Mouse (Mus musculus) myocyte (in vitro differentiated cells): ENCODE data around the gene Acat1. TPM values are rescaled to one million over a fixed set of nuclear protein-coding genes. Genes with fewer than 3 reads are reported as not detected.
A peak's percentile ranks its signal among the peaks of the same experiment; 100 is the strongest.

ENCODE experiments used
- H3K27me3 ChIP-seq: one replicate; pipeline ENCODE4 v1.6.1; 2011; ENCODE audit not compliant: control insufficient read depth, insufficient read depth, insufficient read length
- H3K36me3 ChIP-seq: one replicate; pipeline ENCODE4 v1.6.1; 2011; ENCODE audit not compliant: control insufficient read depth, insufficient read depth
- H3K4me2 ChIP-seq: one replicate; pipeline ENCODE4 v1.6.1; 2011; ENCODE audit warnings: low read depth, control low read depth
- H3K4me3 ChIP-seq: one replicate; pipeline ENCODE4 v1.5.1; 2011; ENCODE audit warnings: mild to moderate bottlenecking, control low read depth, moderate library complexity
- H3K79me2 ChIP-seq: one replicate; pipeline ENCODE4 v1.6.1; 2011; ENCODE audit not compliant: control insufficient read depth, insufficient read depth
- H3ac ChIP-seq: one replicate; pipeline ENCODE4 v1.6.1; 2011; ENCODE audit not compliant: control insufficient read depth, insufficient read length
- CEBPB ChIP-seq: IDR thresholded peaks from 2 replicates; pipeline ENCODE4 v1.6.1; 2011; ENCODE audit warnings: mild to moderate bottlenecking, moderate library complexity; ENCODE audit not compliant: poor library complexity, insufficient read depth, severe bottlenecking
- E2F4 ChIP-seq: IDR thresholded peaks from one replicate; pipeline ENCODE4 v1.6.1; 2011; ENCODE audit warnings: mild to moderate bottlenecking, control low read depth, moderate library complexity; ENCODE audit not compliant: insufficient read depth
- MAX ChIP-seq: IDR thresholded peaks from one replicate; pipeline ENCODE4 v1.6.1; 2011; ENCODE audit warnings: low read depth, mild to moderate bottlenecking, control low read depth
- MYOD1 ChIP-seq, 3 experiments: IDR thresholded peaks; one replicate each; pipeline ENCODE4 v1.6.1; 2011; ENCODE audit warnings: control low read depth in 2 of 3, low read depth in 2 of 3, mild to moderate bottlenecking in 2 of 3, moderate library complexity in 1 of 3; ENCODE audit not compliant: insufficient read length in 2 of 3, control insufficient read depth in 1 of 3
- MYOG ChIP-seq, 3 experiments: IDR thresholded peaks; one replicate each; pipeline ENCODE4 v1.6.1; 2011; ENCODE audit warnings: control low read depth in 2 of 3, low read depth in 2 of 3, mild to moderate bottlenecking in 2 of 3; ENCODE audit not compliant: insufficient read length in 2 of 3, control insufficient read depth in 1 of 3, insufficient read depth in 1 of 3
- POLR2A ChIP-seq: IDR thresholded peaks from one replicate; pipeline ENCODE4 v1.6.1; 2011; ENCODE audit warnings: low read depth, mild to moderate bottlenecking, control low read depth, moderate library complexity; ENCODE audit not compliant: insufficient read length
- POLR2AphosphoS2 ChIP-seq: IDR thresholded peaks from one replicate; pipeline ENCODE4 v1.6.1; 2011; ENCODE audit warnings: low read depth, control low read depth; ENCODE audit not compliant: insufficient read length
- REST ChIP-seq: IDR thresholded peaks from one replicate; pipeline ENCODE4 v1.6.1; 2011; ENCODE audit warnings: mild to moderate bottlenecking, control low read depth, moderate library complexity; ENCODE audit not compliant: insufficient read depth, insufficient read length
- SRF ChIP-seq: IDR thresholded peaks from one replicate; pipeline ENCODE4 v1.6.1; 2011; ENCODE audit warnings: low read depth; ENCODE audit not compliant: control insufficient read depth, insufficient read length
- TCF12 ChIP-seq: IDR thresholded peaks from one replicate; pipeline ENCODE4 v1.6.1; 2011; ENCODE audit warnings: mild to moderate bottlenecking, control low read depth; ENCODE audit not compliant: poor library complexity, insufficient read depth, severe bottlenecking
- TCF3 ChIP-seq: IDR thresholded peaks from one replicate; pipeline ENCODE4 v1.6.1; 2011; ENCODE audit warnings: low read depth, control low read depth; ENCODE audit not compliant: insufficient read length
- USF1 ChIP-seq: IDR thresholded peaks from one replicate; pipeline ENCODE4 v1.6.1; 2011; ENCODE audit warnings: low read depth, mild to moderate bottlenecking, control low read depth, moderate library complexity
- polyA plus RNA-seq: library from polyadenylated mRNA; unstranded; fragments of >200 nt; fragmentation: generic; extraction: Trizol; gene quantifications from one replicate; pipeline ENCODE4 v1.2.1, GENCODE M21; 2012; ENCODE audit warnings: missing spikeins

Acat1 gene
- polyA plus RNA-seq, 1 experiment = 34.9 TPM

- H3K27me3 ChIP-seq = no peaks in the 10 kb centered on the region
- peak within 1 kb of the TSS; percentile 39 for H3ac ChIP-seq
- TF ChIP-seq CEBPB (no peak), MYOG (IDR thresholded peaks at IDR 0.05; ENCODE audit: control insufficient read depth in 1 of 3, insufficient read depth in 1 of 3, insufficient read length in 2 of 3, low read depth in 2 of 3) (peak in 1 of 3 experiments; percentile 50), POLR2A (peak; percentile 74), MAX (no peak), USF1 (peak; percentile 55), MYOD1 (IDR thresholded peaks at IDR 0.05; ENCODE audit: control insufficient read depth in 1 of 3, insufficient read length in 2 of 3, low read depth in 2 of 3) (peak in 2 of 3 experiments; percentile 27 to 47), TCF3 (no peak), POLR2AphosphoS2 (peak; percentile 74), REST (no peak), E2F4 (peak; percentile 71), TCF12 (no peak), SRF (no peak)
- no peaks in the 10 kb centered on the region for H3K36me3 ChIP-seq
- peak within 1 kb of the TSS; percentile 87 for H3K4me3 ChIP-seq
- H3K79me2 ChIP-seq = peaks cover 48% of the 10 kb centered on the region
- peak within 1 kb of the TSS; percentile 95 for H3K4me2 ChIP-seq
Measured at GRCm38 (mm10) chr9:53536558-53537320, 73.4 kb downstream of the Acat1 start, which contains the start of the genes Atm and Npat. Atm (minus strand) TSS chr9:53536740. Npat (plus strand) TSS chr9:53537047.

- H3K4me2 ChIP-seq = peak overlapping the region; percentile 84
- H3K27me3 ChIP-seq = no peaks in the 10 kb centered on the region
- H3ac ChIP-seq = peak overlapping the region; percentile 39
- peak overlapping the region; percentile 87 for H3K4me3 ChIP-seq
- TF ChIP-seq E2F4 (no peak), TCF12 (no peak), MAX (no peak), SRF (no peak), TCF3 (no peak), USF1 (no peak), REST (no peak), POLR2AphosphoS2 (no peak), POLR2A (no peak), MYOD1 (IDR thresholded peaks at IDR 0.05; ENCODE audit: control insufficient read depth in 1 of 3, insufficient read length in 2 of 3, low read depth in 2 of 3) (no peak), CEBPB (no peak), MYOG (IDR thresholded peaks at IDR 0.05; ENCODE audit: control insufficient read depth in 1 of 3, insufficient read depth in 1 of 3, insufficient read length in 2 of 3, low read depth in 2 of 3) (no peak)
- peaks cover 37% of the 10 kb centered on the region for H3K79me2 ChIP-seq
- H3K36me3 ChIP-seq = no peaks in the 10 kb centered on the region
Measured at GRCm38 (mm10) chr9:53535416-53536320, 74.5 kb downstream of the Acat1 start.

Other genes starting within 250 kb of the Acat1 start
- 4.5 TPM for gene Kdelc2, start 226.4 kb downstream of the Acat1 start, polyA plus RNA-seq
- 0.59 TPM for gene 4930550C14Rik, start 208.1 kb downstream of the Acat1 start, polyA plus RNA-seq
- 1.6 TPM for gene Atm, start 73.6 kb downstream of the Acat1 start, polyA plus RNA-seq
- 1.8 TPM for gene Npat, start 73.3 kb downstream of the Acat1 start, polyA plus RNA-seq
- 10.2 TPM for gene Cul5, start 59.6 kb upstream of the Acat1 start, polyA plus RNA-seq
- gene Rab39, start 95.8 kb upstream of the Acat1 start, polyA plus RNA-seq = not detected
- gene Slc35f2, start 161.2 kb upstream of the Acat1 start, polyA plus RNA-seq = 0.02 TPM
- not detected for gene Sln, start 239.8 kb upstream of the Acat1 start, polyA plus RNA-seq